Mouse (Mus musculus) neural tube, embryonic 14.5 days (tissue): Measurements from ENCODE around the gene Nts. TPM values are rescaled to one million over a fixed set of nuclear protein-coding genes. Genes with fewer than 3 reads are reported as not detected.

Experiments
- ATAC-seq: fragments of 200-750 bp; cut with Nextera tagmentation; 2 replicates; pipeline ENCODE4 v1.8.0; 2017; ENCODE audit warnings: low read depth, mild to moderate bottlenecking, moderate TSS enrichment, moderate library complexity
- H3K27ac ChIP-seq: fragments of 300-500 bp; sonication (generic); 2 replicates; pipeline ENCODE4 v1.5.1; 2014; ENCODE audit warnings: low read depth, mild to moderate bottlenecking, control low read depth, low read length, moderate library complexity, mixed read lengths
- H3K27me3 ChIP-seq: fragments of 300-500 bp; sonication (generic); 2 replicates; pipeline ENCODE4 v1.6.1; 2014; ENCODE audit warnings: low read length; ENCODE audit not compliant: control insufficient read depth, insufficient read depth
- H3K36me3 ChIP-seq: fragments of 300-500 bp; sonication (generic); 2 replicates; pipeline ENCODE4 v1.6.1; 2014; ENCODE audit warnings: low read length, mixed read lengths; ENCODE audit not compliant: control insufficient read depth, insufficient read depth
- H3K4me1 ChIP-seq: fragments of 300-500 bp; sonication (generic); 2 replicates; pipeline ENCODE4 v1.6.1; 2014; ENCODE audit warnings: low read length; ENCODE audit not compliant: control insufficient read depth, insufficient read depth
- H3K4me2 ChIP-seq: fragments of 300-500 bp; sonication (generic); 2 replicates; pipeline ENCODE4 v1.6.1; 2014; ENCODE audit warnings: mild to moderate bottlenecking, low read depth, low read length, control low read depth
- H3K4me3 ChIP-seq: fragments of 300-500 bp; sonication (generic); 2 replicates; pipeline ENCODE4 v1.5.1; 2014; ENCODE audit warnings: low read depth, low read length, control low read depth, mixed read lengths
- H3K9ac ChIP-seq: fragments of 300-500 bp; sonication (generic); replicated peaks from 2 replicates; pipeline ENCODE4 v1.6.1; 2014; ENCODE audit warnings: low read depth, mild to moderate bottlenecking, control low read depth, low read length, mixed read lengths
- H3K9me3 ChIP-seq: fragments of 300-500 bp; sonication (generic); 2 replicates; pipeline ENCODE4 v1.6.1; 2016; ENCODE audit warnings: low read length; ENCODE audit not compliant: control insufficient read depth
- WGBS: fragments of 180-500 bp; shearing (Covaris S2); extraction: QIAGEN DNeasy Blood & Tissue Kit; methylation state at CpG from one replicate; pipeline ENCODE4 v1.1.7; 2014; 5-methylcytosine and 5-hydroxymethylcytosine counted together
- polyA plus RNA-seq: library from polyadenylated mRNA; unstranded; fragments of >200 nt; fragmentation: Nextera tagmentation; extraction: Ambion mirVana; gene quantifications from 2 replicates; pipeline ENCODE4 v1.2.1, GENCODE M21; 2014

The Nts gene
- 6.3 and 8.1 TPM in 2 replicates for polyA plus RNA-seq

- Histone ChIP-seq H3K4me2 (no peak within 1 kb of the TSS), H3K9ac (no peak within 1 kb of the TSS), H3K36me3 (no peaks in the 10 kb centered on the region), H3K27me3 (no peaks in the 10 kb centered on the region), H3K9me3 (no peaks in the 10 kb centered on the region), H3K4me3 (no peak within 1 kb of the TSS), H3K4me1 (no peaks in the 10 kb centered on the region), H3K27ac (no peak within 1 kb of the TSS)
- WGBS = 26% methylated on average over 3 of the region's 3 CpGs
- ATAC-seq = no peak
These were observed at the start of gene Nts for GRCm38 (mm10) chr10:102490386-102490785. Nts (minus strand) TSS chr10:102490486.

GRCm38 (mm10) chr10:102527901-102528300 lies 37.6 kb upstream of the Nts start:
- no peak overlapping the region for H3K27ac ChIP-seq
- no peak overlapping the region for H3K4me3 ChIP-seq
- WGBS = 81% methylated on average over 3 of the region's 3 CpGs
- no peak for ATAC-seq
- no peaks in the 10 kb centered on the region for H3K36me3 ChIP-seq
- no peaks in the 10 kb centered on the region for H3K4me1 ChIP-seq
- H3K27me3 ChIP-seq = no peaks in the 10 kb centered on the region
- H3K4me2 ChIP-seq = no peak overlapping the region
- H3K9me3 ChIP-seq = no peaks in the 10 kb centered on the region
- no peak overlapping the region for H3K9ac ChIP-seq

- Histone ChIP-seq H3K36me3 (no peaks in the 10 kb centered on the region), H3K4me2 (no peak overlapping the region), H3K27ac (no peak overlapping the region), H3K4me1 (no peaks in the 10 kb centered on the region), H3K9ac (no peak overlapping the region), H3K9me3 (no peaks in the 10 kb centered on the region), H3K27me3 (no peaks in the 10 kb centered on the region), H3K4me3 (no peak overlapping the region)
- no peak for ATAC-seq
- WGBS = 34% methylated on average over 1 of the region's 1 CpGs
These were observed 23.9 kb upstream of the Nts start for GRCm38 (mm10) chr10:102514159-102514558.

GRCm38 (mm10) chr10:102511807-102512461 lies 21.6 kb upstream of the Nts start, which contains the start of gene Rassf9:
Rassf9 (plus strand) TSS chr10:102512222.
- Histone ChIP-seq H3K27ac (no peak within 1 kb of the TSS), H3K4me2 (no peak within 1 kb of the TSS), H3K27me3 (no peaks in the 10 kb centered on the region), H3K36me3 (no peaks in the 10 kb centered on the region), H3K4me3 (no peak within 1 kb of the TSS), H3K4me1 (no peaks in the 10 kb centered on the region), H3K9me3 (no peaks in the 10 kb centered on the region), H3K9ac (no peak within 1 kb of the TSS)
- ATAC-seq = no peak
- 28% methylated on average over 5 of the region's 5 CpGs for WGBS

GRCm38 (mm10) chr10:102511461-102511806 lies 21.1 kb upstream of the Nts start:
- no peak for ATAC-seq
- no peak overlapping the region for H3K9ac ChIP-seq
- no peak overlapping the region for H3K4me2 ChIP-seq
- no peak overlapping the region for H3K27ac ChIP-seq
- H3K4me3 ChIP-seq = no peak overlapping the region
- H3K36me3 ChIP-seq = no peaks in the 10 kb centered on the region
- no peaks in the 10 kb centered on the region for H3K9me3 ChIP-seq
- 43% methylated on average over 3 of the region's 3 CpGs for WGBS
- H3K4me1 ChIP-seq = no peaks in the 10 kb centered on the region
- H3K27me3 ChIP-seq = no peaks in the 10 kb centered on the region

- Histone ChIP-seq H3K27me3 (no peaks in the 10 kb centered on the region), H3K27ac (no peak overlapping the region), H3K4me1 (no peaks in the 10 kb centered on the region), H3K4me3 (no peak overlapping the region), H3K36me3 (no peaks in the 10 kb centered on the region), H3K9me3 (no peaks in the 10 kb centered on the region), H3K4me2 (no peak overlapping the region), H3K9ac (no peak overlapping the region)
- WGBS = 72% methylated on average over 4 of the region's 4 CpGs
- ATAC-seq = no peak
These were observed 17.1 kb upstream of the Nts start for GRCm38 (mm10) chr10:102507386-102507785.

- no peak overlapping the region for H3K4me3 ChIP-seq
- H3K27me3 ChIP-seq = no peaks in the 10 kb centered on the region
- 26% methylated on average over 4 of the region's 4 CpGs for WGBS
- H3K9me3 ChIP-seq = no peaks in the 10 kb centered on the region
- H3K36me3 ChIP-seq = no peaks in the 10 kb centered on the region
- no peaks in the 10 kb centered on the region for H3K4me1 ChIP-seq
- no peak for ATAC-seq
- no peak overlapping the region for H3K27ac ChIP-seq
- H3K9ac ChIP-seq = no peak overlapping the region
- no peak overlapping the region for H3K4me2 ChIP-seq
These were observed 8.5 kb upstream of the Nts start for GRCm38 (mm10) chr10:102498754-102499153.

- 16% methylated on average over 3 of the region's 3 CpGs for WGBS
- no peak overlapping the region for H3K9ac ChIP-seq
- ATAC-seq = peak; percentile 65; the same call in 1 of the 2 replicates
- H3K27me3 ChIP-seq = no peaks in the 10 kb centered on the region
- H3K9me3 ChIP-seq = no peaks in the 10 kb centered on the region
- H3K4me2 ChIP-seq = no peak overlapping the region
- no peak overlapping the region for H3K4me3 ChIP-seq
- H3K4me1 ChIP-seq = no peaks in the 10 kb centered on the region
- no peak overlapping the region for H3K27ac ChIP-seq
- H3K36me3 ChIP-seq = no peaks in the 10 kb centered on the region
These were observed 1.5 kb upstream of the Nts start for GRCm38 (mm10) chr10:102491792-102492191.

- H3K36me3 ChIP-seq = no peaks in the 10 kb centered on the region
- WGBS = 81% methylated on average over 2 of the region's 2 CpGs
- H3K27me3 ChIP-seq = no peaks in the 10 kb centered on the region
- H3K9me3 ChIP-seq = no peaks in the 10 kb centered on the region
- no peak for ATAC-seq
- H3K9ac ChIP-seq = no peak overlapping the region
- no peak overlapping the region for H3K27ac ChIP-seq
- no peak overlapping the region for H3K4me3 ChIP-seq
- H3K4me2 ChIP-seq = no peak overlapping the region
- no peaks in the 10 kb centered on the region for H3K4me1 ChIP-seq
These were observed 20.9 kb downstream of the Nts start for GRCm38 (mm10) chr10:102469412-102469811.
